Mouse (Mus musculus) CH12.LX (cell line): ENCODE results near the gene AU022252. TPM values are rescaled to one million over a fixed set of nuclear protein-coding genes. Genes with fewer than 3 reads are reported as not detected.

ENCODE experiments used
- DNase-seq: peaks from one replicate; pipeline ENCODE4 v3.0.0-alpha.2; 2013; ENCODE audit errors: extremely low read depth
- H3K27ac ChIP-seq: 2 replicates; pipeline ENCODE4 v1.5.1; 2012; ENCODE audit warnings: low read depth, mild to moderate bottlenecking, control low read depth, moderate library complexity; ENCODE audit not compliant: insufficient read depth
- H3K27me3 ChIP-seq: replicated peaks from 2 replicates; pipeline ENCODE3; 2012; ENCODE audit warnings: inconsistent platforms
- H3K36me3 ChIP-seq, 2 experiments: replicated peaks in 1 of 2; 2 replicates each; pipeline versions ENCODE3 to v1.6.1; 2012; ENCODE audit warnings: inconsistent platforms in 1 of 2, low read length in 1 of 2, mild to moderate bottlenecking in 1 of 2, mixed read lengths in 1 of 2, moderate library complexity in 1 of 2; ENCODE audit not compliant: control insufficient read depth in 1 of 2, insufficient read depth in 1 of 2
- H3K4me1 ChIP-seq, 2 experiments: 2 replicates each; pipeline ENCODE4 v1.6.1; 2012; ENCODE audit warnings: inconsistent platforms in 1 of 2, moderate library complexity in 1 of 2; ENCODE audit not compliant: insufficient read depth in 2 of 2, control insufficient read depth in 1 of 2
- H3K4me2 ChIP-seq: 2 replicates; pipeline ENCODE4 v1.6.1; 2012; ENCODE audit warnings: low read depth, mild to moderate bottlenecking, control low read depth; ENCODE audit not compliant: poor library complexity, insufficient read depth, severe bottlenecking
- H3K4me3 ChIP-seq, 3 experiments: fragments of 150-350 bp in 1 of 3; sonication (generic) in 1 of 3; replicated peaks in 1 of 3; 2 replicates each; pipeline versions ENCODE3 to v1.5.1; 2011 to 2012; ENCODE audit warnings: low read depth in 2 of 3, low read length in 2 of 3, mild to moderate bottlenecking in 2 of 3, moderate library complexity in 2 of 3, control low read depth in 1 of 3, improper control_type of control experiment in 1 of 3, inconsistent platforms in 1 of 3, mixed read lengths in 1 of 3; ENCODE audit not compliant: poor library complexity in 1 of 3
- H3K79me2 ChIP-seq: replicated peaks from 2 replicates; pipeline ENCODE4 v1.6.1; 2012; ENCODE audit warnings: mild to moderate bottlenecking, moderate library complexity; ENCODE audit not compliant: control insufficient read depth, poor library complexity, insufficient read depth, severe bottlenecking; ENCODE audit errors: extremely low read depth
- H3K9ac ChIP-seq: 2 replicates; pipeline ENCODE4 v1.6.1; 2012; ENCODE audit warnings: low read depth, mild to moderate bottlenecking, control low read depth, moderate library complexity; ENCODE audit not compliant: insufficient read depth
- H3K9me3 ChIP-seq: replicated peaks from 2 replicates; pipeline ENCODE3; 2012; ENCODE audit warnings: low read length, inconsistent platforms, mixed read lengths
- BHLHE40 ChIP-seq: IDR thresholded peaks from 2 replicates; pipeline ENCODE4 v1.6.1; 2011; ENCODE audit warnings: mild to moderate bottlenecking, low read depth, low read length, improper control_type of control experiment
- CHD1 ChIP-seq: IDR thresholded peaks from 2 replicates; pipeline ENCODE4 v1.6.1; 2012; ENCODE audit warnings: low read depth, low read length, improper control_type of control experiment, inconsistent platforms
- CTCF ChIP-seq, 2 experiments: IDR thresholded peaks in 1 of 2; conservative IDR thresholded peaks in 1 of 2; 2 replicates each; pipeline ENCODE4 v1.5.1; 2011 to 2012; ENCODE audit warnings: low read depth in 2 of 2, low read length in 2 of 2, improper control_type of control experiment in 1 of 2, inconsistent platforms in 1 of 2, mild to moderate bottlenecking in 1 of 2, moderate library complexity in 1 of 2
- EP300 ChIP-seq: IDR thresholded peaks from 2 replicates; pipeline ENCODE4 v1.6.1; 2011; ENCODE audit warnings: low read length, improper control_type of control experiment
- ETS1 ChIP-seq: conservative IDR thresholded peaks from 2 replicates; pipeline ENCODE4 v1.6.1; 2012; ENCODE audit warnings: low read depth, mild to moderate bottlenecking, inconsistent platforms, low read length, improper control_type of control experiment, moderate library complexity
- HCFC1 ChIP-seq: IDR thresholded peaks from 2 replicates; pipeline ENCODE4 v1.6.1; 2012; ENCODE audit warnings: low read depth, mild to moderate bottlenecking, inconsistent platforms, low read length, improper control_type of control experiment
- IRF4 ChIP-seq: IDR thresholded peaks from 2 replicates; pipeline ENCODE4 v1.6.1; 2014; ENCODE audit warnings: low read depth, mild to moderate bottlenecking, inconsistent platforms, low read length, improper control_type of control experiment
- JUN ChIP-seq: IDR thresholded peaks from 2 replicates; pipeline ENCODE4 v1.6.1; 2011; ENCODE audit warnings: low read depth, mild to moderate bottlenecking, low read length, improper control_type of control experiment, moderate library complexity; ENCODE audit not compliant: insufficient read depth
- JUND ChIP-seq: conservative IDR thresholded peaks from 2 replicates; pipeline ENCODE4 v1.6.1; 2011; ENCODE audit warnings: low read depth, low read length, improper control_type of control experiment
- KAT2A ChIP-seq: IDR thresholded peaks from 2 replicates; pipeline ENCODE4 v1.6.1; 2012; ENCODE audit warnings: low read length, improper control_type of control experiment, inconsistent platforms; ENCODE audit not compliant: insufficient replicate concordance
- MAX ChIP-seq: IDR thresholded peaks from 2 replicates; pipeline ENCODE4 v1.6.1; 2011; ENCODE audit warnings: low read length, improper control_type of control experiment
- MEF2A ChIP-seq: IDR thresholded peaks from 2 replicates; pipeline ENCODE4 v1.6.1; 2014; ENCODE audit warnings: low read depth, mild to moderate bottlenecking, inconsistent platforms, low read length, improper control_type of control experiment, borderline replicate concordance
- NELFE ChIP-seq: IDR thresholded peaks from 2 replicates; pipeline ENCODE4 v1.6.1; 2011; ENCODE audit warnings: low read depth, low read length, improper control_type of control experiment
- RAD21 ChIP-seq: IDR thresholded peaks from 2 replicates; pipeline ENCODE4 v1.6.1; 2011; ENCODE audit warnings: low read depth, mild to moderate bottlenecking, low read length, improper control_type of control experiment, moderate library complexity
- SMC3 ChIP-seq: IDR thresholded peaks from 2 replicates; pipeline ENCODE4 v1.6.1; 2011; ENCODE audit warnings: low read depth, low read length, improper control_type of control experiment
- TCF12 ChIP-seq: IDR thresholded peaks from 2 replicates; pipeline ENCODE4 v1.6.1; 2014; ENCODE audit warnings: low read depth, mild to moderate bottlenecking, inconsistent platforms, low read length, improper control_type of control experiment
- ZC3H11A ChIP-seq: IDR thresholded peaks from 2 replicates; pipeline ENCODE4 v1.6.1; 2012; ENCODE audit warnings: low read depth, mild to moderate bottlenecking, inconsistent platforms, low read length, improper control_type of control experiment
- ZKSCAN1 ChIP-seq: IDR thresholded peaks from 2 replicates; pipeline ENCODE4 v1.6.1; 2012; ENCODE audit warnings: low read depth, inconsistent platforms, low read length, improper control_type of control experiment, borderline replicate concordance
- ZMIZ1 ChIP-seq: IDR thresholded peaks from 2 replicates; pipeline ENCODE4 v1.6.1; 2012; ENCODE audit warnings: low read depth, mild to moderate bottlenecking, inconsistent platforms, low read length, improper control_type of control experiment
- dilution Hi-C: fragments of 300-500 bp; cut with MboI; formaldehyde crosslinking; loops from 2 replicates; pipeline ENCODE4 v1.14.3; 2020; ENCODE audit warnings: low sequenced_read_pairs; ENCODE audit not compliant: extremely low pct_unique_long_range_greater_than_20kb, extremely low pct_ligation_motif_present
- in situ Hi-C: fragments of 300-500 bp; cut with MboI; formaldehyde crosslinking; loops from 3 replicates; pipeline ENCODE4 v1.14.3; 2019; ENCODE audit warnings: low sequenced_read_pairs, low pct_ligation_motif_present, low pct_unique_long_range_greater_than_20kb, mixed read lengths
- polyA plus RNA-seq: library from polyadenylated mRNA; unstranded; fragments of >175 nt; gene quantifications from 2 replicates; pipeline ENCODE4 v1.2.1, GENCODE M21; 2012; ENCODE audit warnings: low read depth; ENCODE audit not compliant: insufficient read length
- total RNA-seq, 2 experiments: library from RNA; depleted of rRNA; stranded (reverse); fragments of 300-350 nt in 1 of 2; fragments of >200 nt in 1 of 2; gene quantifications; 2 replicates each; pipeline ENCODE4 v1.2.3; 2012 to 2014

AU022252 gene
- total and polyA plus RNA-seq, 3 experiments: 8.7 to 18.8 (median 12.7) TPM

DNA sequence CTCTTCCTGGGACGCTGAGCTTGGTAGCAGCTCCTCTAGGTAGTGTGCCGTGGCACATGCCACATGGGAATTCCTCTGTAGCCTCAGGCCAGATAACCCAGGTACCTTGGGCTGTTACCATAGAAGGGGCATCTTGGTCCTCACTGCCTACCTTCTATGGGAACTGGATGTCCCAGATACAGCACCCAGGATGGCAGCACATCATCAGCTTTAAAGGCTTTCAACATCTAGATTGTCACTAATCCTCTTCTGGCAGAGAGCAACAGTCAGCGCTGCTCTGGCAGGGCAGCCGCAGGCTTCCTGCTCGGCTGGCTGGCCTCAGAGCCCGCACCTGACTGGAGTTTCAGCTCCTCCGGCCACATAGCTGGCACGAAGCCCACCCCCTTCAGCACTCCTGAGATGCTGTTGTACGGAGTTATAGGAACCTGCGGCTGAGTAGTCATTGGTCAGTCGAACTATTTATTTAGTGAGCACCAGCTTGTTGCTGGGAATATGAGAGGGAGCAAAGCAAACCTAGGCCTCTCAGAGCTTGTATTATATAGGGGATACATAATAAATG lies 16.0 kb upstream of the AU022252 start:
- H3K4me1 ChIP-seq: no peaks in the 10 kb centered on the region
- in situ Hi-C loops (loop anchor here (10.0 kb wide), 1 partner anchor 286 kb away; the partner anchor contains the start of genes Foxj3 and Frg2f1), dilution Hi-C loops (no loop called here)
- TF ChIP-seq ZC3H11A (no peak), MEF2A (no peak), EP300 (no peak), CHD1 (no peak), MAX (no peak), JUND (no peak), KAT2A (no peak), ZMIZ1 (no peak), ZKSCAN1 (no peak), NELFE (no peak), IRF4 (no peak), JUN (no peak), HCFC1 (no peak), BHLHE40 (no peak)
- no peak overlapping the region for H3K4me2 ChIP-seq
- no peaks in the 10 kb centered on the region for H3K9me3 ChIP-seq
- H3K4me3 ChIP-seq: no peak overlapping the region
- H3K36me3 ChIP-seq: peaks cover 8 to 51% of the 10 kb centered on the region in 2 experiments
- no peak overlapping the region for H3K9ac ChIP-seq
- DNase-seq: no peak
- H3K27me3 ChIP-seq: no peaks in the 10 kb centered on the region
- no peak overlapping the region for H3K27ac ChIP-seq
- H3K79me2 ChIP-seq: no peaks in the 10 kb centered on the region

DNA sequence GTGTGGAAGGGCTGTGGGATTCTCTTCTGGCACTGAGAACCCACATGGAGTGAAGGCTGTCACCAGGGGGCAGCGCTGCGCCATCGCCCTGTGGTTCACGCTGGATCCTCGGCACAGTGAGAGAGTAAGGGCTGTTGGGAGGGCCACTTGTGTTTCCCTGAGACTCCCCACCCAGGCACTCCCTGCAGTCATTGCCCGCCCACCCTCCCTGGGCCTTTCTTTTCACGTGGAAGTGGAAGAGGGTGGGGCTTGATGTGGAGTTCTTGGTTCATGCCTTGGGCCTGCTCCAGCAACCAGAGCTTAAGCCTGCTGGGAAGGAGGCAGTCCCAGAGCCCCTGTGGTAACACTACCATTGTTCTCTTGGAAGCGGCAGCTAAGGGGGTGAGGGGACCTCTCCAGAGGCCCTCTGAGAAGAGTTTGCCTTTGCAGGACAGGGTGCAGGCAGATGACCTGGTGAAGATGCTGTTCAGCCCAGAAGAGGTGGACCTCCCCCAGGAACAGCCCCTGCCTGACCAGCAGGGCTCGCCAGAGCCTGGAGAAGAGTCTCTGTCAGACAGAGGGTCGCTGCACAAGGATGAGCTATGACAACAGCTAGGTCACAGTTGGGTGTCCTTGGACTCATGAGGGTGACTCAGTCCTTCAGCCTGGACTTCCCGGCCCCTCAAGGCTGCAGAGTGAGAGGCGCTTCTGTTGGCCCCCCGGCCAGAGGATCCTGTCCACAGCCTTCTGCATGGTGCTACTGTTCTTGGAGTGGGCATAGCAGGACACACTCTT lies 15.1 kb upstream of the AU022252 start:
- no peaks in the 10 kb centered on the region for H3K4me1 ChIP-seq
- in situ Hi-C loops: loop anchor here (10.0 kb wide), 1 partner anchor 287 kb away; the partner anchor contains the start of genes Foxj3 and Frg2f1
- no peak overlapping the region for H3K4me3 ChIP-seq
- peaks cover 8 to 57% of the 10 kb centered on the region in 2 experiments for H3K36me3 ChIP-seq
- H3K9ac ChIP-seq: no peak overlapping the region
- H3K79me2 ChIP-seq: no peaks in the 10 kb centered on the region
- dilution Hi-C loops: no loop called here
- TF ChIP-seq RAD21 (peak; percentile 83), TCF12 (0 out of 2 replicates have a peak, but pooled peaks have one; percentile 17), ZC3H11A (peak; percentile 41), SMC3 (peak; percentile 86), ETS1 (no peak), CTCF (conservative IDR thresholded peaks at IDR 0.05 in 1 of 2, IDR thresholded peaks at IDR 0.05 in 1 of 2; ENCODE audit: low read depth in 2 of 2, low read length in 2 of 2) (peak in 1 of 2 experiments; percentile 89; a peak in 3 of 4 replicates), MAX (no peak)
- DNase-seq: peak; percentile 56
- no peaks in the 10 kb centered on the region for H3K27me3 ChIP-seq
- no peak overlapping the region for H3K27ac ChIP-seq
- H3K9me3 ChIP-seq: no peaks in the 10 kb centered on the region
- H3K4me2 ChIP-seq: no peak overlapping the region
